Mouse (Mus musculus) left cerebral cortex, adult 8-10 months (tissue): Measurements from ENCODE around the gene C030005K15Rik. TPM values are rescaled to one million over a fixed set of nuclear protein-coding genes. Genes with fewer than 3 reads are reported as not detected.
"Not testable (repeated sequence)": the region's sequence is repeated elsewhere in the genome, so short reads cannot be mapped to it uniquely, and the experiment has no call there.

ENCODE experiments used
- DNase-seq, 2 experiments: peaks; one replicate each; pipeline ENCODE4 v3.0.0; 2022; ENCODE audit warnings: low spot score in 2 of 2
- total RNA-seq, 4 experiments: library from RNA; stranded (reverse); gene quantifications; 2 replicates each; pipeline ENCODE4 v1.2.4; 2022

Gene C030005K15Rik
- under 1 TPM; 0.30 to 0.95 (median 0.43) TPM for total RNA-seq

- DNase-seq: not testable (repeated sequence)
These were observed at the start of gene C030005K15Rik for GRCm38 (mm10) chr10:97726655-97727054. TSS of gene C030005K15Rik (minus strand) at chr10:97726755.

DNA sequence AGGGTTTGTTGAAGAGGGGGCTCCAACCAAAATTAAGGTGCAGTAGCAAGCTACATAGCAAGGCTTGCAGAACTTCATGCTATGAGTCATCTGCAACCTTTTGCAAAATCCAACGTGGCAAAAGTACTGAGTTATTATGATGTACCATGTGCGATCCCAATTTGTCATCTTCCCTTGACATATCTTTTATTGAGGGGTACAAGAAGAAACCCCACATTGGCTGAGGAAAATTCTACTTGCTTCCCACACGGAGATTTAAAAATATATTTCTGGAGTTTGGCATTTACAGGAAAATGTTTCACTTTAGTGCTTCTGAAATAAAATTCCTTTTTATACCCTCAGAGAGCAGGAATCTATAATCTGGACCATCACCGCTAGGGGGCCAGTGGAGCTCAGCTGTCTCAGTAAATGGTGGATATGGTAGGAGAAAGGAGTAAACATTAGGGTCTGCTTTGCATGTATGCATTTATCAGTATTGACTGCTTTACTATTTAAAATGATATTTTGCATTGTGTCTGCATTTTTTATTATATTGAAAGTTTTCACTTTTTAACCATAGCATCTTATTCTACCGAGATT is 41.7 kb upstream of the C030005K15Rik start:
- DNase-seq: peak in 1 of 2 experiments; percentile 45

DNA sequence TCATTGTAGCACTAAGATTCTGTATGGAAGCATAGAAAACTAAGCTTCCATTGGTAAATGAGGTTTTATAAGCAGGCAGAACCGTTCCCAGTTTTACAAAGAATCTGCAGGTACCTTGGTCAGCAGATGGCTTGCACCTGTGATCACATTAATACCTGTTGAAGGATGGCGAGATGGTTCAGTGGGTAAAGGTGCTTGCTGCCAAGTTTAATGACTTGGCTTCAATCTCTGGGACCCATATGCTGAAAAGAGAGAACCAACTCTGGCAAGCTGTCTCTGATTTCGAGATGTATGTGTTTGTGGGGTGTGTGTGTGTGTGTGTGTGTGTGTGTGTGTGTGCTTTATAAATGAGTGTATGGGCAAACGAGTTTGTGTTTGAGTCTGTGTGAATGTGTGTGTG is 27.3 kb upstream of the C030005K15Rik start:
- no peak for DNase-seq

DNA sequence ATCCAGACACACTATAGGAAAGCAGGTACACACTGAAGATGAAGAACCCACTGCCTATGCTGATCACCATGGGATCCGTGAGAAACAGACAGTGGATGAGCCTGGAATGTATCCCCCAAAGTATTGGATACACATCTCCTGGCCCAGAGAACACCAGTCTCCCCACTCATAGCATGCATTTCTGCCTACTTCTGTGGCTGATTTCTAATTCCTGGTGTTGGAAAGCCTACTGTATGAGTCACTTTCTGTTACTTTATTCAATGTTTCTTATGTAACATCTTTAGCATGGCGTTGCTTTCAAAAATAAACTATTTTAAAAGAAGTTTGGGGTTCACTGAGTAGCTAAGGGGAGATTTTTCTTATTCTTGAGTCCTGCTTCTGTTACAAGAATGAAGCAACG is 20.7 kb upstream of the C030005K15Rik start:
- peak in 1 of 2 experiments; percentile 34 for DNase-seq

GRCm38 (mm10) chr10:97725929-97726328 is 626 bp downstream of the C030005K15Rik start:
- DNase-seq: no peak

DNA sequence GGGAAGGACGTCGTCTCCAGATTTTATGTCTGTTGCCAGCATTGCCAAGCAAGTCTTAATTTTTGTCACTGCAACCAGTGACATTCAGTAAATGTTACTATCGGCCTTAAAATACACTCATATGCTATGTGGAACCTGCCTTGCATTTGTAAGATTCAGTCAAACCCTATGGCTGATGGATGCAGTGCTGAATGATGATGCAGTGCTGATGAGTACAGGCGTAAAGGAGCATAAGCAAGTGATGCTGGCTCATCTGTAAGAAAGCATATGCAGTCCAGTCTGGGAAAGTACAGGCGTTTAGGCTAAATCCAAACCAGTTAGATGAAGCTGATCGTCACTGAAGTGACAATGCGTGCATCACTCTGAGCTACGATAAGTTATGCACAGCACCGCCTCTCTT is 3.8 kb downstream of the C030005K15Rik start:
- no peak for DNase-seq

- no peak for DNase-seq
These were observed 5.9 kb downstream of the C030005K15Rik start for GRCm38 (mm10) chr10:97720625-97721024.

DNA sequence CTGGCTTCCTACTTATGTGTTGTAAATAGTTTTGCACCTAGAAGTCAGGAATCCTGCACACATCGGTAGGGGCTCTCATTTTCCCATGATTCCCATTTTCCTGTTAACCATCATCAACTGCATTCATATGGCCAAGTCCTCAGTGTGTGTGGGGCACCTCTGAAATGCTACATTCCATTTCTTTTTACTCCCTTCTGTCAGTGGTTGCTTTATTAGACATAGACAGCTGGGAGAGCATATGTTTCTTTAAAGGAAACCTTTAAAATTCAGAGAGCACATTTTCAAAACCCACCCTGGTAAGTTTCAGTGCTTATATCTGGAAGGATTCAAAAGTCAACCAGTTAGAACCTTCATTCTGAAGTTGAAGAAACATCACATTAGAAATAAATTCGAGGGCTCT is 8.5 kb downstream of the C030005K15Rik start:
- no peak for DNase-seq

- DNase-seq: no peak
These were observed 9.3 kb downstream of the C030005K15Rik start for GRCm38 (mm10) chr10:97717233-97717632.

DNA sequence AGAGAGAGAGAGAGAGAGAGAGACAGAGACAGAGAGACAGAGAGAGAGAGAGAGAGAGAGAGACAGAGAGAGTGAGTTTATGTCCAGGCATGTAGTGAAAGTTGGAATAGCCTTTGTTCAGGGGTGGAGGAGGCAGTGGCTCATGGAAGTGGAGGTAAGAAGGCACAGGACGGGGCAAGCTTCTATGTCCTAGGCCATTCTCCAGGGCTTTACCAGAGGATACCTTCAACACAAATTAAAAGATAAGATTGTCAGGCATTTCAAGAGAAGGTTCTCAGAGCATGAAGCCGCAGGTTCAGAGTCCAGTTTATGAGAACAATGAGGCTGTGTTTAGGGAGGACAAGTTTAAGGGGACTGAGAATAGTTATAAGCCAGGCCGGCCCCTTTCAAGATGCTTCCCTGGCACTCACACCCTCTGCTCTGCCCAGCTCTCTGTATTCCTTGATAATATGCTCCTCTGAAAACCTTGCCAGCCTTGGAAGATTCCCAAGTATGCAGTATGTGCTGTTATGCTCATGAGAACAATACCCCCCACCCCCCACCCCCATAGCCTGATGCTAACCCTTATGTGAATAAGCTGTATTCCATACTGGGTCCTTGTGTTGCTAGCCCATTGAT is 11.2 kb downstream of the C030005K15Rik start:
- no peak for DNase-seq

DNA sequence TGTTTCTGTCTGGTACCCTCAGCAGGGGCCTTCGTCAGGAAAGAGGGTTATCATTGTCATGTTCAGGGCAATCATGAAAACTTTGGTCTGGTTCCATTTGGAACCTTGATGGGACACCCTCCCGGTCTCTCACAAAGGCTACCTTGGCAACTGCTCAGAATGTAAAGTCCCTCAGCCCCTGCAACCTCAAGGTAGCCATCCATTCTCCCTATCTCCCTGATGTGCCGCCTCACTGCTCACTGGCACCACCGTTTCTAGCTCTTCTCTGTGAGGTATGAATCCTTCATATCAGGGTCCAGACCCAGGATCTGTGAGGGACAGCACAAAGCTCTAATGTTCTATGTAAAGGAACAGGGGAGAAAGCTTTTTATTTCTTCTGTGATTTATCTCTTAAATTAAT is 12.0 kb downstream of the C030005K15Rik start:
- DNase-seq: no peak

DNA sequence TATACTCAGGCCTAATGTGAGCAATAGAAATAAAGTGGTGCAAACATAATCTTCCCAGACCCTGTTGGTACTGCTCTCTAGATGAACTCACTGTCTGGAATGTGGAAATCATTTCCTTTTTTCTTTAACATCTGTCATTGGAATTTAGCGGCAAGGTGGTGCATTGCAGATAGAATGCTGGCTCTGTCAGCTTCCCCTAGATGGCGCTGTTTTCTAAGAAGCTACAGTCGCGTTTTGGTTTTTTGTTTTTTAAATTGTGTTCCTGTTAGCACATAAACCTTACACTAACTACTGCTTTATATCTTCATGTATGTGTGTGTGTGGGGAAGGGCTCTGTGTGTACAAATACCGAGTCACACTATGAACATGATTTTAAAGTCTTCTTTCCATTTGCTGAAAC is 13.9 kb downstream of the C030005K15Rik start:
- DNase-seq: no peak

DNA sequence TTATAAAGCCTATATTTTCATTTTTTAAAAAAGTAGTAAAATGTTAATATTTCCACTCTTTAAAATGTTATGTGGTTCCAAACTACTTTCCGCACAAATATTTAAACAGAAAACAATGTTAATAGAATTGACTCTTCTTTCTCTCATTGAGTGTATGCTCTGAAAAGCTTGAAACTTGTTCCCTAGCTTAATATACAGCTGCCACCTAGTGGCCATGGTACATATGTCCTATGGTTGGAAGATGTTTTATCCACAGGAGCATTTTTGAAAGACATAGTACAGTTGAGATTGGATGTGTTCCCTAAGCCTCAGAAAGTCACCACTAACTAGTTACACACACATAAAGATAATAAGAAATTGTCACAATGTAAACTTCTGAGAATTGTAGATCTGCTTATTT is 22.0 kb downstream of the C030005K15Rik start:
- DNase-seq: no peak

DNA sequence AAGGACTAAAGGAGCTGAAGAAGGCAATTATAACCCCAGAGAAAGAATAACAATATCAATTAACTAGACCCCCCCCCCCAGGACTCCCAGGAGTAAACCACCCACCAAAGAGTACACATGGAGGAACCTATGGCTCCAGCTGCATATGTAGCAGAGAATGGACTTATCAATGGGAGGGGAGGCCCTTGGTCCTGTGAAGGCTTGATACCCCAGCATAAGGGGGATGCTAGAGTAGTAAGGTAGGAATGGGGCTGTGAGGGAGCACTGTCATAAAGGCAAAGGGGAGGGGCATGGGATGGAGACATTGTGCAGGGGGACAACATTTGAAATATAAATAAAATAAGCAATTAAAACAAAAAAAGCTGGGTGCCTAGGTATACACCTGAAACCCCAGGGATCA is 24.2 kb downstream of the C030005K15Rik start:
- DNase-seq: no peak

DNA sequence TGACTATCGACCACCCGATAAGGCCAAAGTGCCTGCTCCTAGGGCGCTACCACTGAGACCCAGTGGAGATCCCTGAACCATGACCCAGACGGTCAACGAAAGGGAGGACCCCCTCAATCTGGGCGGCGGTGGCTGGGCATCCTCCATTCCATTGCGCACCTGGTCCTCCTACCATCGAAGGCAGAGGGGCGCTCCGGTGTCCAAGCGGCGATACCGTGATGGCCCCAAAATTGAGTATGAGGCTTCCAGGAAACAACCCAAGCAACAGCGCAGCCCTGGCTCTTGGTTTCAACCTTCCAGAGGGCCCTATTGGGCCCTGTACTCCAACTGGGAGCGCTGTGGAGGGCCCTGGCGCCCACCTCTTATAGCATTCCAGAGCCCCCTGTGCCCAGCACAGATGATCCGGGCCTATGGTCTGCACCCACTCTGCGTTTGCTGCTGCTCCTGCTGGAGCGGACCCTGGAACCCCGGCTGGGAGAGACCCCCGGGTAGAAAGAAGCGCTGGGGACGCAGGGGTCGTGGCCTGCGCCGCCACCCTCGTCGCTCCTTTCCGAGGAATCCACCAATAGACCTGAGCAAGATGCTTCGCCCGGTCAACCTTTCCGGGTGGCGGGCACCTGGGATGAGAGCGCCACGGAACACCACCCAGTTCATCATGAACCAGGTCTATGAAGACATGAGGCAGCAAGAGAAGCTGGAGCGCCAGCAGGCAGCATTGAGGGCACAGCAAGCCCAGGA is 33.0 kb downstream of the C030005K15Rik start:
- DNase-seq: no peak

- no peak for DNase-seq
These were observed 33.6 kb downstream of the C030005K15Rik start, which contains the start of gene Ccer1 for GRCm38 (mm10) chr10:97692913-97693312. TSS of gene Ccer1 (plus strand) at chr10:97693059.

- no peak for DNase-seq
These were observed 37.1 kb downstream of the C030005K15Rik start for GRCm38 (mm10) chr10:97689425-97689824.

DNA sequence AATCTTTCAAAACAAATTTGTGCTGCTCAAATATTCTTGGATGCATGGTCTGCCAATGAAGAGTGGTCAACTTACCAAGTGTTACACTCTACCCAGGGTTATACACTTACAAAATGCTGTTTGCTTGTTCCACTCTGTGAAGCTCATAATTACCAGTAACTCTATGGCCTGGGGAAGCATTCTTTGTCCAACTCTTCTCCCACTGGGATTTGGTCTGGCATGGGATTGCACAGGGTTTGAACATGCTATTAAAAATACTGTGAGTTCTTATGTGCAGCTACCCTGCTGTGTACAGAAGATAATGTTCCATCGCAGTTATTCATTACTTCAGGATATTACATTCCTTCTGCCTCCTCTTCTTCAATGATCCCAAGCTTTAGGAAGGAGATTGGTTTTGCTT is 39.4 kb downstream of the C030005K15Rik start:
- DNase-seq: no peak

- no peak for DNase-seq
These were observed 43.6 kb downstream of the C030005K15Rik start for GRCm38 (mm10) chr10:97682981-97683380.
